Mouse (Mus musculus): ENCODE results near the gene Ehd4. TPM values are rescaled to one million over a fixed set of nuclear protein-coding genes. Genes with fewer than 3 reads are reported as not detected.

Gene Ehd4
- total and polyA plus RNA-seq, 2 experiments from 2014 or later, result 7.1 to 16.1 TPM

GRCm38 (mm10) chr2:120147364-120147763, 7.0 kb downstream of the Ehd4 start:
- Histone ChIP-seq H3K27me3 (ENCODE audit: insufficient read depth, low read length) (no peaks in the 10 kb centered on the region), H3K9me3 (ENCODE audit: low read length) (no peaks in the 10 kb centered on the region), H3K9ac (no peak overlapping the region), H3K4me1 (ENCODE audit: insufficient read depth) (no peaks in the 10 kb centered on the region), H3K4me3 (ENCODE audit: low read depth, low read length) (no peak overlapping the region), H3K4me2 (ENCODE audit: low read depth) (no peak overlapping the region), H3K27ac (ENCODE audit: low read depth, low read length) (no peak overlapping the region), H3K36me3 (ENCODE audit: insufficient read depth) (no peaks in the 10 kb centered on the region)
- WGBS, result 74% methylated on average over 2 of the region's 2 CpGs
- no peak for ATAC-seq
- no peak for DNase-seq
- TF ChIP-seq CTCF (IDR thresholded peaks at IDR 0.05; ENCODE audit: low read depth), result no peak

- H3K27me3 ChIP-seq (ENCODE audit: insufficient read depth, low read length), result no peaks in the 10 kb centered on the region
- H3K9ac ChIP-seq, result no peak overlapping the region
- DNase-seq, result no peak
- H3K9me3 ChIP-seq (ENCODE audit: low read length), result no peaks in the 10 kb centered on the region
- H3K4me2 ChIP-seq (ENCODE audit: low read depth), result no peak overlapping the region
- no peak overlapping the region for H3K27ac ChIP-seq (ENCODE audit: low read depth, low read length)
- no peak overlapping the region for H3K4me3 ChIP-seq (ENCODE audit: low read depth, low read length)
- WGBS, result 81% methylated on average over 2 of the region's 2 CpGs
- no peaks in the 10 kb centered on the region for H3K36me3 ChIP-seq (ENCODE audit: insufficient read depth)
- no peak for TF ChIP-seq CTCF (IDR thresholded peaks at IDR 0.05; ENCODE audit: low read depth)
- H3K4me1 ChIP-seq (ENCODE audit: insufficient read depth), result no peaks in the 10 kb centered on the region
- ATAC-seq, result no peak
Observed at GRCm38 (mm10) chr2:120146543-120146942, 7.9 kb downstream of the Ehd4 start.

- Histone ChIP-seq H3K4me1 (ENCODE audit: insufficient read depth) (0 out of 2 replicates have a peak, but pooled peaks cover 2% of the 10 kb centered on the region), H3K4me2 (ENCODE audit: low read depth) (no peak overlapping the region), H3K27me3 (ENCODE audit: insufficient read depth, low read length) (no peaks in the 10 kb centered on the region), H3K9me3 (ENCODE audit: low read length) (no peaks in the 10 kb centered on the region), H3K27ac (ENCODE audit: low read depth, low read length) (no peak overlapping the region), H3K4me3 (ENCODE audit: low read depth, low read length) (no peak overlapping the region), H3K36me3 (ENCODE audit: insufficient read depth) (no peaks in the 10 kb centered on the region), H3K9ac (no peak overlapping the region)
- DNase-seq (no peak), ATAC-seq (no peak)
- WGBS, result 92% methylated on average over 4 of the region's 4 CpGs
- TF ChIP-seq CTCF (IDR thresholded peaks at IDR 0.05; ENCODE audit: low read depth), result no peak
Observed at GRCm38 (mm10) chr2:120144390-120144789, 10.0 kb downstream of the Ehd4 start.

GRCm38 (mm10) chr2:120142336-120142735, 12.1 kb downstream of the Ehd4 start:
- no peak for DNase-seq
- no peak for ATAC-seq
- H3K9me3 ChIP-seq (ENCODE audit: low read length), result no peaks in the 10 kb centered on the region
- TF ChIP-seq CTCF (IDR thresholded peaks at IDR 0.05; ENCODE audit: low read depth), result no peak
- no peak overlapping the region for H3K27ac ChIP-seq (ENCODE audit: low read depth, low read length)
- H3K9ac ChIP-seq, result no peak overlapping the region
- H3K4me1 ChIP-seq (ENCODE audit: insufficient read depth), result 0 out of 2 replicates have a peak, but pooled peaks cover 2% of the 10 kb centered on the region
- H3K4me3 ChIP-seq (ENCODE audit: low read depth, low read length), result no peak overlapping the region
- no peaks in the 10 kb centered on the region for H3K27me3 ChIP-seq (ENCODE audit: insufficient read depth, low read length)
- WGBS, result 89% methylated on average over 5 of the region's 5 CpGs
- no peak overlapping the region for H3K4me2 ChIP-seq (ENCODE audit: low read depth)
- H3K36me3 ChIP-seq (ENCODE audit: insufficient read depth), result no peaks in the 10 kb centered on the region

GRCm38 (mm10) chr2:120141671-120142070, 12.7 kb downstream of the Ehd4 start:
- no peaks in the 10 kb centered on the region for H3K36me3 ChIP-seq (ENCODE audit: insufficient read depth)
- H3K9ac ChIP-seq, result no peak overlapping the region
- no peaks in the 10 kb centered on the region for H3K9me3 ChIP-seq (ENCODE audit: low read length)
- 79% methylated on average over 1 of the region's 1 CpGs for WGBS
- H3K27ac ChIP-seq (ENCODE audit: low read depth, low read length), result no peak overlapping the region
- DNase-seq, result no peak
- H3K27me3 ChIP-seq (ENCODE audit: insufficient read depth, low read length), result no peaks in the 10 kb centered on the region
- H3K4me2 ChIP-seq (ENCODE audit: low read depth), result no peak overlapping the region
- H3K4me3 ChIP-seq (ENCODE audit: low read depth, low read length), result no peak overlapping the region
- H3K4me1 ChIP-seq (ENCODE audit: insufficient read depth), result 0 out of 2 replicates have a peak, but pooled peaks cover 2% of the 10 kb centered on the region
- ATAC-seq, result no peak
- TF ChIP-seq CTCF (IDR thresholded peaks at IDR 0.05; ENCODE audit: low read depth), result no peak

- DNase-seq, result no peak
- no peak for ATAC-seq
- WGBS, result 91% methylated on average over 5 of the region's 5 CpGs
- H3K4me1 ChIP-seq (ENCODE audit: insufficient read depth), result 0 out of 2 replicates have a peak, but pooled peaks cover 2% of the 10 kb centered on the region
- no peaks in the 10 kb centered on the region for H3K36me3 ChIP-seq (ENCODE audit: insufficient read depth)
- no peak overlapping the region for H3K27ac ChIP-seq (ENCODE audit: low read depth, low read length)
- no peak for TF ChIP-seq CTCF (IDR thresholded peaks at IDR 0.05; ENCODE audit: low read depth)
- no peak overlapping the region for H3K4me2 ChIP-seq (ENCODE audit: low read depth)
- H3K27me3 ChIP-seq (ENCODE audit: insufficient read depth, low read length), result no peaks in the 10 kb centered on the region
- no peak overlapping the region for H3K9ac ChIP-seq
- H3K4me3 ChIP-seq (ENCODE audit: low read depth, low read length), result no peak overlapping the region
- H3K9me3 ChIP-seq (ENCODE audit: low read length), result no peaks in the 10 kb centered on the region
Observed at GRCm38 (mm10) chr2:120140326-120140725, 14.1 kb downstream of the Ehd4 start.

GRCm38 (mm10) chr2:120139091-120139490, 15.3 kb downstream of the Ehd4 start:
- no peaks in the 10 kb centered on the region for H3K36me3 ChIP-seq (ENCODE audit: insufficient read depth)
- H3K4me1 ChIP-seq (ENCODE audit: insufficient read depth), result 0 out of 2 replicates have a peak, but pooled peaks cover 2% of the 10 kb centered on the region
- H3K4me3 ChIP-seq (ENCODE audit: low read depth, low read length), result no peak overlapping the region
- WGBS, result 84% methylated on average over 1 of the region's 1 CpGs
- ATAC-seq (no peak), DNase-seq (no peak)
- no peak overlapping the region for H3K27ac ChIP-seq (ENCODE audit: low read depth, low read length)
- TF ChIP-seq CTCF (IDR thresholded peaks at IDR 0.05; ENCODE audit: low read depth), result no peak
- H3K9me3 ChIP-seq (ENCODE audit: low read length), result no peaks in the 10 kb centered on the region
- no peaks in the 10 kb centered on the region for H3K27me3 ChIP-seq (ENCODE audit: insufficient read depth, low read length)
- no peak overlapping the region for H3K9ac ChIP-seq
- H3K4me2 ChIP-seq (ENCODE audit: low read depth), result no peak overlapping the region
